Mouse (Mus musculus) cerebellum, adult 2 months (tissue): ENCODE results near the gene Rxfp4.

Experiments used
- CTCF ChIP-seq: fragments of 200-500 bp; IDR thresholded peaks from 2 replicates; pipeline ENCODE4 v1.5.1; 2011; ENCODE audit warnings: low read depth, mild to moderate bottlenecking, control low read depth, low read length, moderate library complexity, borderline replicate concordance; ENCODE audit not compliant: insufficient read depth
- POLR2A ChIP-seq: fragments of 200-500 bp; IDR thresholded peaks from 2 replicates; pipeline ENCODE4 v1.6.1; 2011; ENCODE audit warnings: low read length, control low read depth, borderline replicate concordance; ENCODE audit not compliant: insufficient read depth

DNA sequence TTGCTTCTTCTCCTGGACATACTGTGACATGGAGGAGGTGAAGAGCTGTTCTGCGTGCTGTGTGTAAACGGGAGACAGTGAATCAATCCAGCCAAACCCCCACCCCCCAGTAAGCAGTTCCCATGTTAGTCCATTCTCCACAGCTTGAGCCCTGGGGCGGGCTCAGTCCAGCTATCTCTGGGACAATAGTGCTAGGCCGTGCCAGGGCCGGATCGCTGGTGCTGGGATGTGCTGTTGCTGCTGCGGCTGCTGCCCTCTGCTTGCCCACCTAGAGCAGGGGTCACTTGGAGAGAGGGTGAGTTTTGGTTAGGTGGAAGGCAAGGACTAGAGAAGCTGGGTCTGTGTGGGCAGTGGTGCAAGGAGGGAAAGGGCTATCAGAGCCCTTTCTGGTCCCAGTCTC is 26.6 kb downstream of the Rxfp4 start:
- TF ChIP-seq POLR2A = no peak
- no peak for TF ChIP-seq CTCF
